Mouse (Mus musculus) adrenal gland, adult (tissue): ENCODE results near the gene Gigyf1.

ENCODE experiments used
- DNase-seq, 2 experiments: peaks; one replicate each; pipeline ENCODE4 v3.0.0; 2022 to 2023; ENCODE audit warnings: low spot score in 1 of 2; ENCODE audit not compliant: inconsistent age in 2 of 2

Gigyf1 gene

DNA sequence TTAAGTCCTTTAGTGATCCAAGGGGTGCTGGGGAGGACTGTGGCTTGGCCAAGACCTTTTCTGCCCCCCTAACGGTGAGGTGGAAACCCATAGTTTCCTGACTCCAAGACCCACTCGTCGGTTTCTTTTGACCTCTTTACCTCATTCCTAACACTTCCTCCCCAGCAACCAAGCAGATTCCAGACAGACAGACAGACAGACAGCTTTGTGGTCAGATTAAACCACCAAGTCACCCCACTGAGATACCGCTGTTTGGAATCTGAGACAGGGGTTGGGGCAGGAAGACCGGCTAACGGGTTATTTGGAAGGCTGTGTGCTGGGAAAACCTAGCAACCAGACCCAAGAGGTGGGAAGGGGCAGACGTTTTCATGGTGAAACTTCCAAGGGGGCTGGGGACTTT is 51.8 kb downstream of the Gigyf1 start:
- DNase-seq: no peak

DNA sequence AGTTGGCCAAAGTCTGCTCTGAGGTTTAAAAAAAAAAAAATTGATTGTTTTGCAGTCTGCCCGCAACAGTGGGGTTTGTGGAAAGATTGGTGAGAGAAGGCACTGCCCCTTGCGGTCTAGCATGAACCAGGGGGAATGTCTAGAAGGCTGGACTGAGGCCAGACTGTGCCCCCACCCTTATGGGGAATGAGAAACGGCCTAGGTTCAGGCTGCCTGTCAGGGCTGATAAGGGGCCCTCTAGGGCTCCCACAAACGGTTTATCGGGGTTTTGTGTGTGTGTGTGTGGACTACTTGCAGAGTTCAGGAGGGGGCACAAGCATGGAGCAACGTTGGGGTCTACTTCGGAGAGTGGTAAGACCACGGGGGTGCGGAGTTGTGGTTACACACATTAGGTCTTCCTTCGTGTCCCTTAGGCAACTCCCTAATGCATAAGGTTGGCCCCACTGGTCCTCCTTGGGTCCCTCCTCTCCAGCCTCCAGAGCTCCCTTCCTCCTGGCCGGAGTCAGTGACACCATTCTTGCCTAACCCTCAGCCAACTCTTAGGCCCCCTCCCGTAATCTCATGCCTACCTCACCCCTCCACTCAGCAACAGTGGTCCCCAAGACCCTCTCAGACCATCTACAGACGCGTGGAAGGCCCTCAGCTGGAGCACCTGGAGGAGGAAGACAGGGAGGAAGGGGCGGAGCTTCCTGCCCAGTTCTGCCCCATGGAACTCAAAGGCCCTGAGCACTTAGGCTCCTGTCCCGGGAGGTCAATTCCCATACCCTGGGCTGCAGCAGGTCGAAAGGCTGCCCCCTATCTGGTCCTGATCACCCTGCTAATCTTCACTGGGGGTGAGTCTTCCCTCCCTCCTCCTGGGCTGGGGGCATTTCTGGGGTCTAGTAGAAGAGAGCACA is 52.6 kb downstream of the Gigyf1 start:
- DNase-seq: no peak

DNA sequence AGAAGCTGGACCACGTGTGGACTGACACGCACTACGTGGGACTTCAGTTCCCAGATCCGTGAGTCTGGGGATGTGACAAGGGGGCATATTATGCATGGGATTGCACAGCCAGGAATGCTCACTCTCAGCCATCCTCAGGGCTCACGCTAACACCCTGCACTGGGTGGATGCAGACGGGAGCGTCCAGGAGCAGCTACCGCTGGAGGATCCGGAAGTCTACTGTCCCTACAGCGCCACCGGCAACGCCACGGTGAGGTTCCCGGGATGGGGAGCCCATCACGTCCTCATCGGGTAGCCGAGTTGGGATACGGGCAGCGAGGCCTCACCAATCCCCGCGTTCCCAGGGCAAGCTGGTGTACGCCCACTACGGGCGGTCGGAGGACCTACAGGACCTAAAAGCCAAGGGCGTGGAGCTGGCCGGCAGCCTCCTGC is 56.1 kb downstream of the Gigyf1 start:
- peak; percentile 70 to 83 for DNase-seq
